ENCODE assay signal across 11 mouse cellular contexts in genomic region chr14:32379395-32380098, GRCm38 (mm10). TPM values are rescaled to one million over a fixed set of nuclear protein-coding genes. Genes with fewer than 3 reads are reported as not detected.
DNase-seq lines count a peak whose midpoint lies in the region; ATAC-seq and TF ChIP-seq lines count a peak whose summit lies in the region.
"Had no signal": no experiment of that assay in that cellular context is flagged by ENCODE, and none has a peak within 500 bp of the region (broad histone marks: within the 10 kb centered on the region; RNA-seq: fewer than 3 reads in every experiment).

No protein-coding gene starts in this region.

- H3K27me3 ChIP-seq in forebrain, embryonic 16.5 days (replicated peaks; ENCODE audit: control insufficient read depth, insufficient read depth, low read length), result no peaks in the 10 kb centered on the region; the same call in 1 of the 2 replicates
- H3K27me3 ChIP-seq in midbrain, embryonic 13.5 days, result peaks cover 15% of the 10 kb centered on the region; the same call in 1 of the 2 replicates

- H3K9me3 ChIP-seq in forebrain, embryonic 16.5 days (ENCODE audit: control insufficient read depth, low read length), result no peaks in the 10 kb centered on the region
- no peaks in the 10 kb centered on the region for H3K9me3 ChIP-seq in midbrain, embryonic 13.5 days

- no peak overlapping the region for H3K27ac ChIP-seq in forebrain, embryonic 16.5 days (ENCODE audit: low read length)
- H3K27ac ChIP-seq in midbrain, embryonic 13.5 days, result no peak overlapping the region

- 2% methylated on average over 22 of the region's 22 CpGs for WGBS in forebrain, embryonic 16.5 days
- WGBS in midbrain, embryonic 13.5 days, result 8% methylated on average over 22 of the region's 22 CpGs

- peak; percentile 49; the same call in 1 of the 2 replicates for ATAC-seq in forebrain, embryonic 16.5 days
- ATAC-seq in midbrain, embryonic 13.5 days, result no peak

- H3K36me3 ChIP-seq in forebrain, embryonic 16.5 days (ENCODE audit: control insufficient read depth, insufficient read depth), result no peaks in the 10 kb centered on the region
- H3K36me3 ChIP-seq in midbrain, embryonic 13.5 days, result no peaks in the 10 kb centered on the region

- no peak overlapping the region for H3K9ac ChIP-seq in forebrain, embryonic 16.5 days (replicated peaks; ENCODE audit: low read depth, low read length)
- 0 out of 2 replicates have a peak overlapping the region, but pooled peaks have one; percentile 25 for H3K9ac ChIP-seq in midbrain, embryonic 13.5 days (replicated peaks)

- H3K4me3 ChIP-seq in forebrain, embryonic 16.5 days (replicated peaks; ENCODE audit: low read length), result no peak overlapping the region
- H3K4me3 ChIP-seq in midbrain, embryonic 13.5 days (replicated peaks), result 0 out of 2 replicates have a peak overlapping the region, but pooled peaks have one; percentile 0
- H3K4me3 ChIP-seq: myocyte had no signal

- H3K4me1 ChIP-seq in forebrain, embryonic 16.5 days (replicated peaks; ENCODE audit: control insufficient read depth, insufficient read depth, low read length), result peaks cover 13% of the 10 kb centered on the region
- H3K4me1 ChIP-seq in midbrain, embryonic 13.5 days (replicated peaks), result peaks cover 25% of the 10 kb centered on the region

- TF ChIP-seq POLR2A in brain, embryonic 14.5 days (IDR thresholded peaks at IDR 0.05; ENCODE audit: borderline replicate concordance, extremely low read depth, insufficient read depth, insufficient read length, poor library complexity, severe bottlenecking), result no peak

- no peak for TF ChIP-seq CTCF in brain, embryonic 14.5 days (IDR thresholded peaks at IDR 0.05; ENCODE audit: borderline replicate concordance, extremely low read depth, insufficient read depth, insufficient read length)

- H3K4me2 ChIP-seq in forebrain, embryonic 16.5 days (ENCODE audit: low read length), result peak overlapping the region; percentile 25
- peak overlapping the region; percentile 26 for H3K4me2 ChIP-seq in midbrain, embryonic 13.5 days (replicated peaks)

- DNase-seq in MN1 (ENCODE audit: low spot score) (peak; percentile 49), liver (no peak)
- peak; percentile 45 for DNase-seq in brain, embryonic 14.5 days (ENCODE audit: low read depth)
- DNase-seq in left cerebral cortex, adult 18-20 months (ENCODE audit: low spot score in 2 of 2), result no peak
- no peak for DNase-seq in layer of hippocampus, adult 18-20 months (ENCODE audit: low spot score in 2 of 2)
- DNase-seq: layer of hippocampus, adult 9-11 months; lung, adult 2 months had no signal

RNA-seq across cellular contexts. Expression of gene 1700024G13Rik, which starts 8.6 kb away (rescaled TPM):
- polyA plus RNA-seq in brain, embryonic 14.5 days (2012; rRNA removed), result 0.48 and 0.67 TPM in 2 replicates
- polyA plus RNA-seq in forebrain, embryonic 16.5 days (2015; fragmentation: Nextera tagmentation; extraction: Ambion mirVana), result 0.68 and 0.70 TPM in 2 replicates
- polyA plus RNA-seq in midbrain, embryonic 13.5 days (2015; fragmentation: Nextera tagmentation; extraction: Ambion mirVana), result 0.32 TPM in 1 of 2 replicates, not detected in the other
- total RNA-seq in left cerebral cortex, adult 18-20 months (2021), result under 1 TPM in 1 of 2 experiments, not detected in 1; 0.44 TPM
- under 1 TPM in 1 of 2 experiments, not detected in 1; 0.52 TPM for total RNA-seq in layer of hippocampus, adult 18-20 months (2021)
- polyA plus RNA-seq: heart, embryonic 14.5 days; myocyte had no signal

RNA-seq across cellular contexts. Expression of gene Ogdhl, which starts 57.7 kb away (rescaled TPM):
- 24.0 and 27.5 TPM in 2 replicates for polyA plus RNA-seq in brain, embryonic 14.5 days (2012; rRNA removed)
- 25.2 and 29.6 TPM in 2 replicates for polyA plus RNA-seq in forebrain, embryonic 16.5 days (2015; fragmentation: Nextera tagmentation; extraction: Ambion mirVana)
- 25.9 and 29.6 TPM in 2 replicates for polyA plus RNA-seq in midbrain, embryonic 13.5 days (2015; fragmentation: Nextera tagmentation; extraction: Ambion mirVana)
- 100 to 1,000 TPM; 109 to 129 TPM for total RNA-seq in left cerebral cortex, adult 18-20 months (2021)
- total RNA-seq in layer of hippocampus, adult 18-20 months (2021), result 100 to 1,000 TPM; 103 to 111 TPM

Comparison
In these comparisons a context has a peak if more than half of its experiments do, and no peak if none do; other contexts are left out.
1. DNase-seq: peak in MN1 (single experiment) and brain, embryonic 14.5 days (single experiment); none in left cerebral cortex, adult 18-20 months (0 of 2), liver (single experiment) and layer of hippocampus, adult 18-20 months (0 of 2).